Mouse (Mus musculus) heart, embryonic 16.5 days (tissue): Measurements from ENCODE around the gene Entpd7. TPM values are rescaled to one million over a fixed set of nuclear protein-coding genes. Genes with fewer than 3 reads are reported as not detected.

Source experiments
- ATAC-seq: fragments of 200-750 bp; cut with Nextera tagmentation; replicated peaks from 2 replicates; pipeline ENCODE4 v1.8.0; 2017; ENCODE audit warnings: moderate number of reproducible peaks; ENCODE audit not compliant: insufficient read depth, low FRiP score; ENCODE audit errors: extremely low read depth
- H3K27ac ChIP-seq: fragments of 300-500 bp; sonication (generic); 2 replicates; pipeline ENCODE4 v1.5.1; 2014; ENCODE audit warnings: mild to moderate bottlenecking, low read length, control low read depth, moderate library complexity
- H3K27me3 ChIP-seq: fragments of 300-500 bp; sonication (generic); 2 replicates; pipeline ENCODE4 v1.6.1; 2014; ENCODE audit warnings: low read length, mixed read lengths; ENCODE audit not compliant: control insufficient read depth, insufficient read depth
- H3K36me3 ChIP-seq: fragments of 300-500 bp; sonication (generic); 2 replicates; pipeline ENCODE4 v1.6.1; 2014; ENCODE audit not compliant: control insufficient read depth, insufficient read depth
- H3K4me1 ChIP-seq: fragments of 300-500 bp; sonication (generic); 2 replicates; pipeline ENCODE4 v1.6.1; 2014; ENCODE audit warnings: low read length, mixed read lengths; ENCODE audit not compliant: control insufficient read depth, insufficient read depth
- H3K4me2 ChIP-seq: fragments of 300-500 bp; sonication (generic); 2 replicates; pipeline ENCODE4 v1.6.1; 2014; ENCODE audit warnings: low read depth, mild to moderate bottlenecking, control low read depth, low read length
- H3K4me3 ChIP-seq: fragments of 300-500 bp; sonication (generic); 2 replicates; pipeline ENCODE4 v1.5.1; 2014; ENCODE audit warnings: mild to moderate bottlenecking, control low read depth, low read length
- H3K9ac ChIP-seq: fragments of 300-500 bp; sonication (generic); 2 replicates; pipeline ENCODE4 v1.6.1; 2014; ENCODE audit warnings: low read length, control low read depth
- H3K9me3 ChIP-seq: fragments of 300-500 bp; sonication (generic); replicated peaks from 2 replicates; pipeline ENCODE4 v1.6.1; 2016; ENCODE audit warnings: low read length; ENCODE audit not compliant: control insufficient read depth
- WGBS: fragments of 180-500 bp; shearing (Covaris S2); extraction: QIAGEN DNeasy Blood & Tissue Kit; methylation state at CpG from one replicate; pipeline ENCODE4 v1.1.7; 2014; 5-methylcytosine and 5-hydroxymethylcytosine counted together
- polyA plus RNA-seq: library from polyadenylated mRNA; unstranded; fragments of >200 nt; fragmentation: Nextera tagmentation; extraction: Ambion mirVana; gene quantifications from 2 replicates; pipeline ENCODE4 v1.2.1, GENCODE M21; 2015

The Entpd7 gene
- 5.1 TPM in 2 replicates for polyA plus RNA-seq

DNA sequence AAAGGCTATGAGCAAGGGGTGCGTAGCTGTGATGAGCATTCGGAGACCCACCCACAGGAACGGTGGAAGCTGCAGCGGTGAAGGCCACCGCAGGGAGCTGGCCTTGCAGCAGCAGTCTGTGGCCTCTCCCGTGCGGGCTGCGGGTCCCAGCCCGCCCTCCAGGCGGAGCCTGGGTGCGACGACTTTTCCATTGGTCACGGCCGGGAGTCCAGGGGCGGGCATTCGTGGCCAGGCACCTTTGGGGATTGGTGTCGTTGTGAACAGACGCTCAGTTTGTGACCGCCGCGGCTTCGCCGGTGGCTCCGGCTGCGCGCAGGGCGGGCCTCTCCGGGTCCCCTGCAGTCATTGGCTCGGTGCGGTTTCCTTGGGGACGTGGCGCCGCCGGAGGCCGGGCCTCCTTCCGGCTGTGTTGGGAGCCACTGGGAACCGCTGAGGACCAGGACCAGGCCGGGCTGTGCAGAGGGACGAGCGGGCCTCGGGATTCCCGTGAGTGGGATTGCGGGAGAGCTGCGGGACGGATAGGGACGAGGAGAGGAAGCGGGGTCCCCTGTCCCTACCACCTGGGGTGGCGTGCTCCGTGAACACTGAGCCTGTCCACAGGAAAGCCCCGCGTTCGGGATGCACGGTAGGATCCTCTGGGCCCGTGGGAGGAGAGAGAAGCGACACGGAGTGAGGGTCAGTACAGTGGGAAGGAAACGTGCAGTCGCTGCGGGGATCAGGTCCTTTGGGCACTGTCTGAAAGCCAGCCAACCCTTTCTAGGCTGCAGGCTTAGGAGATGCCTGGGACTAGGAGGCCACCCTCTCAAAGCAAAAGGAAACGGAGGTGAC is at the start of gene Entpd7:
Entpd7 (plus strand) TSS at position 254 of the 828 bp plus-strand sequence.
- Histone ChIP-seq H3K4me2 (peak within 1 kb of the TSS; percentile 79), H3K4me3 (peak within 1 kb of the TSS; percentile 71), H3K9ac (peak within 1 kb of the TSS; percentile 80), H3K27ac (peak within 1 kb of the TSS; percentile 25; the same call in 1 of the 2 replicates), H3K36me3 (no peaks in the 10 kb centered on the region; the same call in 1 of the 2 replicates), H3K27me3 (no peaks in the 10 kb centered on the region; the same call in 1 of the 2 replicates), H3K4me1 (peaks cover 6% of the 10 kb centered on the region), H3K9me3 (no peaks in the 10 kb centered on the region)
- peak; percentile 100 for ATAC-seq
- WGBS, result under 1% methylated on average over 60 of the region's 60 CpGs

DNA sequence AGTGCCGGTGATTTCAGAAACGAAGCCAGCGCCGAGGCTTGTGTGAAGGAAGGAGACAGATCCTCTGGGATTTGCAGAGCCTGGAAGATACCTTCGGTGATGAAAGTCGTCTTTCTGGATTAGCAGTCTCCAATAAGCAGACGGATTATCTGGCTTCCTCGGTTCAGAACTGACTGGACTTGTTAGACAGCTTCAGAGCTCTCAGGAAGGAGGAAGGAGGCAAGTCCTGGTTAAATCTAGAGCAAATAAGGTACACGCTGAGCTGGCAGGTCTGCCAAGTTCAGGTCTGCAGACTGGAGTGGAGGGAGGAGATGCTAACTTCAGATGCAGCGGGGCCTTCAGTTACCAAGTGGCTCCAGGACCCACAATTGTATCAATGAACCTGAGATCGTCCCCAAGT is 47.6 kb upstream of the Entpd7 start:
- H3K4me1 ChIP-seq, result no peaks in the 10 kb centered on the region
- ATAC-seq, result no peak
- H3K36me3 ChIP-seq, result no peaks in the 10 kb centered on the region
- H3K27me3 ChIP-seq, result no peaks in the 10 kb centered on the region; the same call in 1 of the 2 replicates
- no peak overlapping the region for H3K4me3 ChIP-seq
- no peak overlapping the region for H3K27ac ChIP-seq
- H3K9me3 ChIP-seq, result no peaks in the 10 kb centered on the region
- H3K4me2 ChIP-seq, result no peak overlapping the region
- H3K9ac ChIP-seq, result no peak overlapping the region
- 56% methylated on average over 11 of the region's 11 CpGs for WGBS

DNA sequence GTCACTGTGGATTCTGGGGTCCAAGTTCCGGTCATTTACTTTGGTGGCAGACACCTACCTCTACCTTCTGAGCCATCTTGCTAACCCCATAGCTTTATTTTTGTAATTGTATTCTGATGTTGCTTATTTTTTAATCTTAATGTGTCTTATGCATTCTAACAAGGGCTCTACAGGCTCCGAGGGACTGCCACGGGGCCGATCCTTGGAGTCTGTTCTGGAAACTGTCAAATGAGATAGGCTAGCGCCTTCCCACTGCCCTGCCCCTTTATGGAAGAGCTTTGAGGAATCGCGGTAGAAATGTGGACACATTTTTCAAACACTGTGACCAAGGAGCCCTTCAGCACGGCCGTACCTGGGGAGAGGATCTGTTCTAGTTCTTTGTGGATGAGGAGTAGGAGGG is 46.6 kb upstream of the Entpd7 start:
- no peak for ATAC-seq
- Histone ChIP-seq H3K9me3 (no peaks in the 10 kb centered on the region), H3K27me3 (no peaks in the 10 kb centered on the region; the same call in 1 of the 2 replicates), H3K27ac (no peak overlapping the region), H3K4me2 (no peak overlapping the region), H3K9ac (no peak overlapping the region), H3K4me3 (no peak overlapping the region), H3K4me1 (no peaks in the 10 kb centered on the region), H3K36me3 (no peaks in the 10 kb centered on the region)
- WGBS, result 65% methylated on average over 9 of the region's 9 CpGs

DNA sequence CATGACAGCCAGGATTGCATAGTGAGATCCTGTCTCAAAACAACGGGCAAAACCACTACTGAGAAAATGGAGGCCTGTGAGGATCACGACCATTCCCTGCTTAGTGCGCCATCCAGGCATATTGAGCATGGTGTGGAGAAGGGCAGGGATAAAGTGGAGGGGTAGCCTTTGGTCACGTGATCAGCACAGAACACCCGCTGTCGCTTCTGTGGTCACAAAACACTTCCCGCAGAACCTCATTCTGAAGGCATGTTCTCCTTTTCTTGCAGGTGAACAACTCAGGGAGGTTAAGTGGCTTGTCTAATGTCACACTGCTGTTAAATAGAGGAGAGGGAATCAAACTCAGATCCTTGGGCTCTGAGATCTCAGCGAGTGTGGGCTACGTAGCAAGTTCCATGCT is 44.0 kb upstream of the Entpd7 start:
- no peak overlapping the region for H3K4me2 ChIP-seq
- H3K27ac ChIP-seq, result no peak overlapping the region
- no peak overlapping the region for H3K4me3 ChIP-seq
- H3K9ac ChIP-seq, result no peak overlapping the region
- no peaks in the 10 kb centered on the region for H3K4me1 ChIP-seq
- H3K27me3 ChIP-seq, result no peaks in the 10 kb centered on the region
- H3K36me3 ChIP-seq, result no peaks in the 10 kb centered on the region
- no peaks in the 10 kb centered on the region for H3K9me3 ChIP-seq
- no peak for ATAC-seq
- WGBS, result 83% methylated on average over 9 of the region's 9 CpGs

DNA sequence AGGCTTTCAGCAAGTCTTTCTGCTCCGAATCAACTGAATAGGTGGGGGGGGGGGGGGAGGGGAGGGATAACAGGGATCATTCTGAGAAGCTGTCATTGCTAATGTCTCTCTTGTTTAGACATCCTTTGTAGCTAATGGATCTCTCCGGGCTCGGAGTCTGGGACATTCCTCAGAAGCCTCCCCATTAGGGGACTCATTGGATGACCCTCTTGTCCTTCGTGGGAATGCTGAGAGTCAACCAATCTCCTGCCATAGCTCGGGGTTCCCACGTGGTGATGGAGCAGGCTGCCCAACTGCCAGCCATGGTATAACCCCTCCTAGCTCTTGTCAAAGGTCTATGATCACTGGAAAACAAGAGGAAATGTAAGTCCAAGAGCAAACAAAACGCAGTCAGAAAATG is 42.6 kb upstream of the Entpd7 start:
- no peak overlapping the region for H3K4me3 ChIP-seq
- no peak overlapping the region for H3K4me2 ChIP-seq
- no peak overlapping the region for H3K27ac ChIP-seq
- whole genome bisulfite sequencing, result 46% methylated on average over 7 of the region's 7 CpGs
- H3K27me3 ChIP-seq, result no peaks in the 10 kb centered on the region
- H3K9me3 ChIP-seq, result no peaks in the 10 kb centered on the region
- ATAC-seq, result no peak
- H3K4me1 ChIP-seq, result no peaks in the 10 kb centered on the region
- H3K36me3 ChIP-seq, result no peaks in the 10 kb centered on the region
- no peak overlapping the region for H3K9ac ChIP-seq

DNA sequence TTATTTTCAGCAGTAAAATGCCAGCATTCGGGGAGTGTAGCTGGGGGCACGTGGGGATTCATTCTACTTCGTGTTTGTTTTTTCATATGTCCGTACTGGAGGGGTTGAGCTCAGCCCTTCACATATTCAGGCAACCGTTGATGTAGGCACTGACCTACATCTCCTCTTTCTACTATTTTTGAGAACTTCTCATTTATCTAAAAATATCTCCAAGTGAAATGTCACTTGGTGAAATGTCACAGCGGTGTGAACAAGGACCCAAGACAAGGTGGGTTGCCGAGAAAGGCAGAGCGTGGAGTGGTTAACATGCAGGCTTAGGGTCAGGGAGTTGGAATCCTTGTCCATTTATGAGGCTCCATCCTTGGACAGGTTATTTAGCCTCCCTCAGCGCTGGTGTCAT is 42.2 kb upstream of the Entpd7 start:
- peaks cover 3% of the 10 kb centered on the region; the same call in 1 of the 2 replicates for H3K27me3 ChIP-seq
- H3K4me2 ChIP-seq, result no peak overlapping the region
- no peak for ATAC-seq
- H3K9ac ChIP-seq, result no peak overlapping the region
- H3K27ac ChIP-seq, result no peak overlapping the region
- no peak overlapping the region for H3K4me3 ChIP-seq
- no peaks in the 10 kb centered on the region for H3K36me3 ChIP-seq
- 69% methylated on average over 9 of the region's 9 CpGs for WGBS
- H3K9me3 ChIP-seq, result no peaks in the 10 kb centered on the region
- H3K4me1 ChIP-seq, result no peaks in the 10 kb centered on the region

DNA sequence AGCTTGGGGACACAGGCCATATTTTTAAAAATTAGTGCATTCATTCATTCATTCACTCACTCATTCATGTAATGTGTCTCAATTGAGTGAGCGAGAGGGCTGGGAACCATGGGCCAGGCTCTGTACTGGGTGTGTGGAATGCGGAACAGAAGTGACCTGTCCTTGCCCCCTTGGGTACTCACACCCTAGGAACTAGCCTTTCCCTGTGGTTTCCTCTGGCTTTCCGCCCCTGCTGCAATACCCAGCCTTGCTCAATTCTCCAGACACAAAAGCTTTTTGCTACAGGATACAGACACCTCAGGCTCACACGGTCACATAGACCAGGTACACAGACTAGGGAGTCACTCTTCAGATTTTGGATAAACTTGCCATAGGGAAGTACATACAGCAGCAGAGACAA is 41.1 kb upstream of the Entpd7 start:
- H3K36me3 ChIP-seq, result no peaks in the 10 kb centered on the region
- no peak overlapping the region for H3K9ac ChIP-seq
- 89% methylated on average over 4 of the region's 4 CpGs for WGBS
- H3K4me2 ChIP-seq, result no peak overlapping the region
- H3K4me1 ChIP-seq, result no peaks in the 10 kb centered on the region
- no peaks in the 10 kb centered on the region for H3K9me3 ChIP-seq
- H3K27ac ChIP-seq, result no peak overlapping the region
- H3K27me3 ChIP-seq, result peaks cover 7% of the 10 kb centered on the region; the same call in 1 of the 2 replicates
- no peak overlapping the region for H3K4me3 ChIP-seq
- no peak for ATAC-seq

DNA sequence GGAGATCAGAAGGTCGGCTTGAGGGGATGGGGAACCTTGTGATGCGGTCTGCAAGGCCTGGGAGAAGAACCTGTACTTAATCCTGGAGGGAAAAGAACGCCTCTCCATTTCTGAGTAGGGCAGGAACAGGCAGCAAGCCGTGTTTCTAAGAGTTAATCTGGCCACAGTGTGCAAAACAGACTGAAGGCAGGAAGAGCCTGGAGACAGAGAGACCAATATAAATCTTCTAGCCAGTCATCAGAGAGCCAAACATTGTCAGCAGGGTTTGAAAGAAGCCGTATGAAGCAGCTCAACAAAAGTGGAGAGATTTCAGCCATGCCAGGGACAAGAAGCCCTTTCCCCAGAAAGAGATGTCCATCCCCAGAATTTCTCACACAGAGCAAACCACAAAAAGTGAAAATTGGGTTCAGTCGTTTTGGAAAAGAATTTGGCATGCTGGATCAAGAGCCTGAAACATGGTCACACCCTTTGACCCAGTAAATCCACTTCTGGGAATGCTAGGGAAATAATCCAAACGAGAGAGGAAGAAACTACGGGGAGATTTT is 38.2 kb upstream of the Entpd7 start:
- 51% methylated on average over 8 of the region's 8 CpGs for WGBS

DNA sequence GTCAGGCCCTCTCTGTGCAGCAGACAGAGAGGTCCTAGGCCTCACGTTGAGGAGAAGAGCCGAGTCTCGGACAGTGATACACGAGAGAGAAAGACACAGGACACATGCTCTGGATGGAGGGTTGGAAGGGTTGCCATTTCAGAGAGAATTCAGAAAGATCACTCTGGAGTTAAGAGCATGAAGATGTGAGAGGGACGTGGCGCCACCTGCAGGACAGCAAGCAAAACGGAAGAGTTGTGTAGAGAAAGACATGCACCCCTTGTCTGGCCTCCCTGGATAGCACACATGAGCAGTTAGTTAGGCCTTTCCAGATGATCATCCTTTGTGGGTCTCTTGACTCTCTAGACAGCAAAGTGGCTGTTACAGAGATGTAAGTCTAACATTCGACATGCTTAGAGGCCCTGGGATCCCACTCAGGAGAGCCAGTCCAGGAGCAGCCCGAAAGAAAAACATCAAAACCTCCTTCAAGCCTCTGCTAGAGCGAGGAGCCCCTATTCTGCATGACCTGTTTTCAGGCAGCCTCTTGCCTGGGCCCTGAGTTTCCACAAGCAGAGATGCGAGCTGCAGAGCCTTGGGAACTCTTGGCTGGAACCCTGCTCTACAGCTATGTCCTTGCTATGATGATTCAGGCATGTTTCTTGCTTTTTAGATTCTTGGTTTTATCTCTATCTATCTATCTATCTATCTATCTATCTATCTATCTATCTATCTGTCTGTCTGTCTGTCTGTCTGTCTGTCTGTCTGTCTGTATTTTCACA is 33.6 kb upstream of the Entpd7 start:
- H3K9ac ChIP-seq, result no peak overlapping the region
- no peak for ATAC-seq
- H3K4me3 ChIP-seq, result no peak overlapping the region
- H3K4me1 ChIP-seq, result no peaks in the 10 kb centered on the region
- H3K27me3 ChIP-seq, result peaks cover 14% of the 10 kb centered on the region
- no peak overlapping the region for H3K27ac ChIP-seq
- H3K4me2 ChIP-seq, result no peak overlapping the region
- H3K36me3 ChIP-seq, result no peaks in the 10 kb centered on the region
- no peaks in the 10 kb centered on the region for H3K9me3 ChIP-seq
- 40% methylated on average over 11 of the region's 11 CpGs for WGBS

More for the DNA sequence above, 38.2 kb upstream of the Entpd7 start:
- H3K4me3 ChIP-seq, result no peak overlapping the region
- peaks cover 14% of the 10 kb centered on the region for H3K27me3 ChIP-seq
- H3K9ac ChIP-seq, result no peak overlapping the region
- no peaks in the 10 kb centered on the region for H3K4me1 ChIP-seq
- H3K27ac ChIP-seq, result no peak overlapping the region
- no peaks in the 10 kb centered on the region for H3K9me3 ChIP-seq
- H3K4me2 ChIP-seq, result no peak overlapping the region
- ATAC-seq, result no peak
- H3K36me3 ChIP-seq, result no peaks in the 10 kb centered on the region
